Mouse (Mus musculus): Measurements from ENCODE around the gene Hcrt. TPM values are rescaled to one million over a fixed set of nuclear protein-coding genes. Genes with fewer than 3 reads are reported as not detected.

Hcrt gene
- polyA plus RNA-seq, 1 experiment from 2014 or later: not detected

- Histone ChIP-seq H3K36me3 (replicated peaks; ENCODE audit: control insufficient read depth, insufficient read depth) (peaks cover 30% of the 10 kb centered on the region), H3K9ac (peak overlapping the region; percentile 20; the same call in 1 of the 2 replicates), H3K27me3 (ENCODE audit: control insufficient read depth, insufficient read depth, low read length) (no peaks in the 10 kb centered on the region), H3K9me3 (ENCODE audit: control insufficient read depth, low read length) (no peaks in the 10 kb centered on the region), H3K27ac (peak overlapping the region; percentile 56), H3K4me3 (replicated peaks; ENCODE audit: low read length) (no peak overlapping the region), H3K4me1 (replicated peaks; ENCODE audit: control insufficient read depth, insufficient read depth, low read length) (peaks cover 8% of the 10 kb centered on the region), H3K4me2 (replicated peaks) (no peak overlapping the region)
- WGBS: 65% methylated on average over 4 of the region's 4 CpGs
- DNase-seq (ENCODE audit: low spot score) (no peak), ATAC-seq (ENCODE audit: low FRiP score) (no peak)
These were observed 41.5 kb downstream of the Hcrt start for GRCm38 (mm10) chr11:100721254-100721653.

- no peaks in the 10 kb centered on the region for H3K9me3 ChIP-seq (ENCODE audit: control insufficient read depth, low read length)
- no peaks in the 10 kb centered on the region for H3K27me3 ChIP-seq (ENCODE audit: control insufficient read depth, insufficient read depth, low read length)
- H3K27ac ChIP-seq: peak overlapping the region; percentile 56; the same call in 1 of the 2 replicates
- H3K4me1 ChIP-seq (replicated peaks; ENCODE audit: control insufficient read depth, insufficient read depth, low read length): peaks cover 8% of the 10 kb centered on the region
- H3K4me2 ChIP-seq (replicated peaks): no peak overlapping the region
- H3K9ac ChIP-seq: no peak overlapping the region; the same call in 1 of the 2 replicates
- 83% methylated on average over 5 of the region's 5 CpGs for WGBS
- ATAC-seq (ENCODE audit: low FRiP score): no peak
- no peak overlapping the region for H3K4me3 ChIP-seq (replicated peaks; ENCODE audit: low read length)
- H3K36me3 ChIP-seq (replicated peaks; ENCODE audit: control insufficient read depth, insufficient read depth): peaks cover 39% of the 10 kb centered on the region
- DNase-seq (ENCODE audit: low spot score): no peak
These were observed 42.4 kb downstream of the Hcrt start for GRCm38 (mm10) chr11:100720345-100720744.

- H3K9ac ChIP-seq: no peak overlapping the region
- peaks cover 8% of the 10 kb centered on the region for H3K4me1 ChIP-seq (replicated peaks; ENCODE audit: control insufficient read depth, insufficient read depth, low read length)
- H3K27ac ChIP-seq: no peak overlapping the region
- ATAC-seq (ENCODE audit: low FRiP score): no peak
- peaks cover 40% of the 10 kb centered on the region for H3K36me3 ChIP-seq (replicated peaks; ENCODE audit: control insufficient read depth, insufficient read depth)
- H3K4me2 ChIP-seq (replicated peaks): no peak overlapping the region
- no peak for DNase-seq (ENCODE audit: low spot score)
- H3K4me3 ChIP-seq (replicated peaks; ENCODE audit: low read length): no peak overlapping the region
- H3K9me3 ChIP-seq (ENCODE audit: control insufficient read depth, low read length): no peaks in the 10 kb centered on the region
- no peaks in the 10 kb centered on the region for H3K27me3 ChIP-seq (ENCODE audit: control insufficient read depth, insufficient read depth, low read length)
- WGBS: 82% methylated on average over 11 of the region's 11 CpGs
These were observed 42.8 kb downstream of the Hcrt start for GRCm38 (mm10) chr11:100719893-100720292.

- Histone ChIP-seq H3K4me2 (replicated peaks) (no peak overlapping the region), H3K9ac (no peak overlapping the region), H3K4me3 (replicated peaks; ENCODE audit: low read length) (no peak overlapping the region), H3K27me3 (ENCODE audit: control insufficient read depth, insufficient read depth, low read length) (no peaks in the 10 kb centered on the region), H3K9me3 (ENCODE audit: control insufficient read depth, low read length) (no peaks in the 10 kb centered on the region), H3K4me1 (replicated peaks; ENCODE audit: control insufficient read depth, insufficient read depth, low read length) (peaks cover 8% of the 10 kb centered on the region), H3K27ac (no peak overlapping the region), H3K36me3 (replicated peaks; ENCODE audit: control insufficient read depth, insufficient read depth) (peaks cover 40% of the 10 kb centered on the region)
- DNase-seq (ENCODE audit: low spot score) (no peak), ATAC-seq (ENCODE audit: low FRiP score) (no peak)
- 79% methylated on average over 3 of the region's 3 CpGs for WGBS
These were observed 43.4 kb downstream of the Hcrt start for GRCm38 (mm10) chr11:100719312-100719711.

GRCm38 (mm10) chr11:100718866-100719265, 43.9 kb downstream of the Hcrt start:
- no peak overlapping the region for H3K4me3 ChIP-seq (replicated peaks; ENCODE audit: low read length)
- H3K4me2 ChIP-seq (replicated peaks): no peak overlapping the region
- H3K4me1 ChIP-seq (replicated peaks; ENCODE audit: control insufficient read depth, insufficient read depth, low read length): peaks cover 8% of the 10 kb centered on the region
- no peak overlapping the region for H3K27ac ChIP-seq
- ATAC-seq (ENCODE audit: low FRiP score) (no peak), DNase-seq (ENCODE audit: low spot score) (no peak)
- H3K36me3 ChIP-seq (replicated peaks; ENCODE audit: control insufficient read depth, insufficient read depth): peaks cover 40% of the 10 kb centered on the region
- no peaks in the 10 kb centered on the region for H3K9me3 ChIP-seq (ENCODE audit: control insufficient read depth, low read length)
- no peak overlapping the region for H3K9ac ChIP-seq
- H3K27me3 ChIP-seq (ENCODE audit: control insufficient read depth, insufficient read depth, low read length): no peaks in the 10 kb centered on the region
- 89% methylated on average over 4 of the region's 4 CpGs for WGBS

GRCm38 (mm10) chr11:100718462-100718861, 44.3 kb downstream of the Hcrt start:
- Histone ChIP-seq H3K4me3 (replicated peaks; ENCODE audit: low read length) (no peak overlapping the region), H3K4me2 (replicated peaks) (no peak overlapping the region), H3K9ac (no peak overlapping the region), H3K9me3 (ENCODE audit: control insufficient read depth, low read length) (no peaks in the 10 kb centered on the region), H3K4me1 (replicated peaks; ENCODE audit: control insufficient read depth, insufficient read depth, low read length) (peaks cover 8% of the 10 kb centered on the region), H3K27me3 (ENCODE audit: control insufficient read depth, insufficient read depth, low read length) (no peaks in the 10 kb centered on the region), H3K27ac (no peak overlapping the region), H3K36me3 (replicated peaks; ENCODE audit: control insufficient read depth, insufficient read depth) (peaks cover 40% of the 10 kb centered on the region)
- 92% methylated on average over 7 of the region's 7 CpGs for whole genome bisulfite sequencing
- no peak for DNase-seq (ENCODE audit: low spot score)
- ATAC-seq (ENCODE audit: low FRiP score): no peak

GRCm38 (mm10) chr11:100716649-100717048, 46.1 kb downstream of the Hcrt start:
- DNase-seq (ENCODE audit: low spot score): no peak
- ATAC-seq (ENCODE audit: low FRiP score): no peak
- Histone ChIP-seq H3K27me3 (ENCODE audit: control insufficient read depth, insufficient read depth, low read length) (no peaks in the 10 kb centered on the region), H3K9ac (no peak overlapping the region), H3K4me1 (replicated peaks; ENCODE audit: control insufficient read depth, insufficient read depth, low read length) (peaks cover 5% of the 10 kb centered on the region), H3K36me3 (replicated peaks; ENCODE audit: control insufficient read depth, insufficient read depth) (peaks cover 40% of the 10 kb centered on the region), H3K4me2 (replicated peaks) (no peak overlapping the region), H3K9me3 (ENCODE audit: control insufficient read depth, low read length) (no peaks in the 10 kb centered on the region), H3K27ac (no peak overlapping the region), H3K4me3 (replicated peaks; ENCODE audit: low read length) (no peak overlapping the region)
- WGBS: 87% methylated on average over 3 of the region's 3 CpGs

- Histone ChIP-seq H3K4me2 (replicated peaks) (no peak overlapping the region), H3K27ac (no peak overlapping the region), H3K36me3 (replicated peaks; ENCODE audit: control insufficient read depth, insufficient read depth) (peaks cover 47% of the 10 kb centered on the region), H3K4me3 (replicated peaks; ENCODE audit: low read length) (no peak overlapping the region), H3K9ac (no peak overlapping the region), H3K4me1 (replicated peaks; ENCODE audit: control insufficient read depth, insufficient read depth, low read length) (peaks cover 13% of the 10 kb centered on the region), H3K27me3 (ENCODE audit: control insufficient read depth, insufficient read depth, low read length) (no peaks in the 10 kb centered on the region), H3K9me3 (ENCODE audit: control insufficient read depth, low read length) (no peaks in the 10 kb centered on the region)
- 71% methylated on average over 6 of the region's 6 CpGs for WGBS
- no peak for ATAC-seq (ENCODE audit: low FRiP score)
- no peak for DNase-seq (ENCODE audit: low spot score)
These were observed 47.8 kb downstream of the Hcrt start for GRCm38 (mm10) chr11:100714948-100715347.

GRCm38 (mm10) chr11:100714534-100714915, 48.2 kb downstream of the Hcrt start:
- Histone ChIP-seq H3K27ac (no peak overlapping the region), H3K27me3 (ENCODE audit: control insufficient read depth, insufficient read depth, low read length) (no peaks in the 10 kb centered on the region), H3K9me3 (ENCODE audit: control insufficient read depth, low read length) (no peaks in the 10 kb centered on the region), H3K4me2 (replicated peaks) (no peak overlapping the region), H3K4me3 (replicated peaks; ENCODE audit: low read length) (no peak overlapping the region), H3K4me1 (replicated peaks; ENCODE audit: control insufficient read depth, insufficient read depth, low read length) (peaks cover 13% of the 10 kb centered on the region), H3K9ac (no peak overlapping the region), H3K36me3 (replicated peaks; ENCODE audit: control insufficient read depth, insufficient read depth) (peaks cover 52% of the 10 kb centered on the region)
- DNase-seq (ENCODE audit: low spot score) (peak; percentile 80), ATAC-seq (ENCODE audit: low FRiP score) (0 out of 2 replicates have a peak, but pooled peaks have one; percentile 15)
- WGBS: 32% methylated on average over 6 of the region's 6 CpGs
